In genomic region chr19:16250921-16251320, GRCm38 (mm10) we compare ENCODE assay signal across 16 mouse cellular contexts.
DNase-seq lines count a peak whose midpoint lies in the region; ATAC-seq and TF ChIP-seq lines count a peak whose summit lies in the region.
"Had no signal": no experiment of that assay in that cellular context is flagged by ENCODE, and none has a peak within 500 bp of the region (broad histone marks: within the 10 kb centered on the region; RNA-seq: fewer than 3 reads in every experiment).

No protein-coding gene starts in this region.

- H3K4me2 ChIP-seq in heart, embryonic 13.5 days: no peak overlapping the region
- H3K4me2 ChIP-seq in limb, embryonic 12.5 days: no peak overlapping the region
- H3K4me2 ChIP-seq: liver, embryonic 15.5 days had no signal

- POLR2A ChIA-PET in Patski (lab: Charles Lee): interaction anchor here (0.6 to 1.4 kb wide), 2 partner anchors 10 to 84 kb away, joined by 5 read pairs; no protein-coding TSS in a partner anchor

- in situ Hi-C loops in Patski (cut with MboI; ENCODE audit: low pct_unique_long_range_greater_than_20kb): no loop called here

- H3K9me3 ChIP-seq in heart, embryonic 13.5 days: no peaks in the 10 kb centered on the region
- no peaks in the 10 kb centered on the region for H3K9me3 ChIP-seq in heart, embryonic 10.5 days
- H3K9me3 ChIP-seq in limb, embryonic 12.5 days: no peaks in the 10 kb centered on the region
- no peaks in the 10 kb centered on the region for H3K9me3 ChIP-seq in limb, embryonic 10.5 days (replicated peaks)
- H3K9me3 ChIP-seq: liver, embryonic 15.5 days had no signal

- no peak for DNase-seq in heart, embryonic 10.5 days (ENCODE audit: low spot score)
- DNase-seq in limb, embryonic 10.5 days (ENCODE audit: low spot score): no peak
- DNase-seq in Patski (ENCODE audit: low read depth, low spot score): no peak
- no peak for DNase-seq in thymus, postnatal 0 days (ENCODE audit: low spot score)
- no peak for DNase-seq in embryo, embryonic 11 days
- DNase-seq: adrenal gland, postnatal 14 days; cerebellum, adult 11 months; kidney, adult 18-20 months; layer of hippocampus, postnatal 36 days; thymus, adult 18-20 months had no signal

- H3K36me3 ChIP-seq in heart, embryonic 13.5 days: no peaks in the 10 kb centered on the region
- no peaks in the 10 kb centered on the region for H3K36me3 ChIP-seq in heart, embryonic 10.5 days
- H3K36me3 ChIP-seq in limb, embryonic 12.5 days: no peaks in the 10 kb centered on the region
- no peaks in the 10 kb centered on the region for H3K36me3 ChIP-seq in limb, embryonic 10.5 days
- H3K36me3 ChIP-seq: liver, embryonic 15.5 days had no signal

- TF ChIP-seq CTCF in Patski (IDR thresholded peaks at IDR 0.05): no peak
- TF ChIP-seq CTCF in embryonic fibroblast, embryonic 13.5 days (IDR thresholded peaks at IDR 0.05; ENCODE audit: borderline replicate concordance, insufficient read depth, low read length): no peak

- H3K27me3 ChIP-seq in heart, embryonic 13.5 days (replicated peaks): no peaks in the 10 kb centered on the region
- no peaks in the 10 kb centered on the region for H3K27me3 ChIP-seq in heart, embryonic 10.5 days (ENCODE audit: insufficient read depth, poor library complexity, severe bottlenecking)
- H3K27me3 ChIP-seq in limb, embryonic 12.5 days: no peaks in the 10 kb centered on the region
- no peaks in the 10 kb centered on the region for H3K27me3 ChIP-seq in limb, embryonic 10.5 days (ENCODE audit: low read depth, poor library complexity, severe bottlenecking)
- H3K27me3 ChIP-seq in Patski: no peaks in the 10 kb centered on the region
- H3K27me3 ChIP-seq: liver, embryonic 15.5 days had no signal

- peaks cover 62% of the 10 kb centered on the region for H3K4me1 ChIP-seq in heart, embryonic 13.5 days
- peaks cover 41% of the 10 kb centered on the region for H3K4me1 ChIP-seq in heart, embryonic 10.5 days
- peaks cover 23% of the 10 kb centered on the region; the same call in 1 of the 2 replicates for H3K4me1 ChIP-seq in limb, embryonic 12.5 days (replicated peaks)
- H3K4me1 ChIP-seq in limb, embryonic 10.5 days: peaks cover 9% of the 10 kb centered on the region
- peaks cover 30% of the 10 kb centered on the region for H3K4me1 ChIP-seq in embryonic fibroblast, embryonic 13.5 days (ENCODE audit: control insufficient read depth, insufficient read depth, low read length)

- CTCF ChIA-PET in Patski (lab: Charles Lee): interaction anchor here (0.8 to 3.3 kb wide), 10 partner anchors 10 to 103 kb away, joined by 3 to 11 read pairs (median 3); no protein-coding TSS in a partner anchor

- no peak overlapping the region for H3K9ac ChIP-seq in heart, embryonic 13.5 days
- H3K9ac ChIP-seq in limb, embryonic 12.5 days (replicated peaks): no peak overlapping the region
- H3K9ac ChIP-seq: liver, embryonic 15.5 days had no signal

- no peak for ATAC-seq in heart, embryonic 13.5 days (ENCODE audit: extremely low read depth, insufficient number of reproducible peaks, low FRiP score, low TSS enrichment)
- no peak for ATAC-seq in limb, embryonic 12.5 days (ENCODE audit: insufficient number of reproducible peaks, insufficient read depth, low FRiP score, low TSS enrichment, low read depth)
- peak; percentile 51 for ATAC-seq in Patski
- ATAC-seq: CD4-positive, CD25-positive, alpha-beta regulatory T cell, adult 4 months; midbrain, embryonic 16.5 days had no signal

- 0 out of 2 replicates have a peak overlapping the region, but pooled peaks have one; percentile 20 for H3K27ac ChIP-seq in heart, embryonic 13.5 days (replicated peaks)
- no peak overlapping the region for H3K27ac ChIP-seq in heart, embryonic 10.5 days
- peak overlapping the region; percentile 25; the same call in 1 of the 2 replicates for H3K27ac ChIP-seq in limb, embryonic 12.5 days
- no peak overlapping the region for H3K27ac ChIP-seq in limb, embryonic 10.5 days
- H3K27ac ChIP-seq in embryonic fibroblast, embryonic 13.5 days (ENCODE audit: insufficient read depth, low read length): peak overlapping the region; percentile 100
- H3K27ac ChIP-seq: liver, embryonic 15.5 days had no signal

- 65% methylated on average over 3 of the region's 3 CpGs for WGBS in heart, embryonic 13.5 days
- WGBS in heart, embryonic 10.5 days: 72% methylated on average over 3 of the region's 3 CpGs
- WGBS in limb, embryonic 12.5 days: 78% methylated on average over 3 of the region's 3 CpGs
- WGBS in limb, embryonic 10.5 days: 86% methylated on average over 3 of the region's 3 CpGs

- no peak overlapping the region for H3K4me3 ChIP-seq in heart, embryonic 13.5 days
- no peak overlapping the region for H3K4me3 ChIP-seq in heart, embryonic 10.5 days
- H3K4me3 ChIP-seq in limb, embryonic 12.5 days (replicated peaks): no peak overlapping the region
- no peak overlapping the region for H3K4me3 ChIP-seq in limb, embryonic 10.5 days
- H3K4me3 ChIP-seq in embryonic fibroblast, embryonic 13.5 days (ENCODE audit: insufficient read depth, low read length): peak overlapping the region; percentile 33
- H3K4me3 ChIP-seq: liver, embryonic 15.5 days had no signal

- TF ChIP-seq POLR2A in embryonic fibroblast, embryonic 13.5 days (IDR thresholded peaks at IDR 0.05; ENCODE audit: low read depth, low read length): no peak

Comparison
In these comparisons a context has a peak if more than half of its experiments do, and no peak if none do; other contexts are left out.
1. H3K27ac ChIP-seq: peak in heart, embryonic 13.5 days (single experiment), limb, embryonic 12.5 days (single experiment) and embryonic fibroblast, embryonic 13.5 days (single experiment); none in heart, embryonic 10.5 days (single experiment) and limb, embryonic 10.5 days (single experiment).